Mouse (Mus musculus): ENCODE results near the gene 6030468B19Rik.

- TF ChIP-seq POLR2A (IDR thresholded peaks at IDR 0.05; ENCODE audit: insufficient read depth, low read depth, low read length) (no peak), CTCF (IDR thresholded peaks at IDR 0.05; ENCODE audit: insufficient read depth, low read depth, low read length) (no peak)
Measured at GRCm38 (mm10) chr11:117755891-117756290, 41.6 kb upstream of the 6030468B19Rik start.

All from olfactory bulb, adult 2 months (tissue).